Mouse (Mus musculus): ENCODE data around the gene Bglap3.
"Not testable (repeated sequence)": the region's sequence is repeated elsewhere in the genome, so short reads cannot be mapped to it uniquely, and the experiment has no call there.

Gene Bglap3

DNA sequence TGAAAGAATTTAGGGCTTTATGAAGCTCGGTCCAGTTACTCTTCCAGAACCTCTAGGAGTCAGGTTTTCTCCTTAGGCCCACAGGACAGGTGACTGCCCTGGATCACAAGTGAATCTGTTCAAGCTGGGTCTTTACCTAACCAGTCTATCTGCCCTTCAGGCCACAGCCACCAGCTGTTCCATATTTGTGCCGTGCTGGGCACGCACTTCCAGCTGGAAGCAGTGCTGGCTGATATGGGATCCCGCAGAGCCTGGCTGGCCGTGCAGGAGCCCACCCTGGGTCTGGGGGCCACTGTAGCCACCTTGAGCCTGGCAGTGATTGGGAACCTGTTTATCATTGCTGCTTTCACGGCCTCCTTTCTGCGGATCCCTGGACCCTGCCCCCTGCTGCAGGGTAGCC lies 4.1 kb upstream of the Bglap3 start:
- DNase-seq, result not testable (repeated sequence)

DNA sequence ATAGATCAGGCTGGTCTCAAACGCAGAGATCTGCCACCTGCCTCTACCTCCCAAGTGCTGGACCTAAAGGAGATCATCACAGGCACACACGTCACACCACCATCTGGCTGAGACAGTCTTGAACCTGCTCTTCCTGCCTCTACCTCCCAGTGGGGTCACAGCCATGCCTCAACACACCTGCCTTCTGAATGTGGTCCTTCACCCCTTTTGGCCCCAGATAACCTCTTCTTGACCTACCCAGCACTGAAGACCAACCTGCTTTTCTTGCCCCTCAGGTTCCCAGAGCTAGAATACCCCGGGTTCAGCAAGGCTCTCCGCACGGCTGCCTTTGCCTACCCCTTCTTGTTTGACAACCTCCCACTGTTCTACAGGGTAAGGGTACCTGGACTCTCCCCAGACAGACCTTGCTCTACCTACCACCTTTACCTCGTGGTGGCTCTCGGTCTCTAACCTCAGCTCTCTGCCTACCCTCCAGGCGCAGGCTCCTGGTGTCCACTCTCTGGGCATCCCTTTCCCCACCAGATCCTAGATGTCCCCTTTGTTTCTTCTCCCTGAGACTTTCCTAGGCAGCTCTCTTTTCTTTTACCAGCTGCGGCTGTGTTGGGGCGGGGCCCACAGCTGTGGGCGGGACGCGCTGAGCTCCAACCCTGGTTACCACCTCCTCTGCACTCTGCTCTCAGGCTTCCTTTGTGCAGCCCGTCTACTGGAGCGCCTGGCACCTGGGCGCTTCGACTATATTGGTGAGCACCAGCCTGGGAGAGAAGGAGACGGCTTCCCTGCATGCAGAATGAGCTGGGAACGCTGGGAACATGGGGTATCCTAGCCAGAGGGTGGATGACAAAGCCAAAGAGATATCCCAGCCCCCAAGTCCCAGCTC lies 3.4 kb upstream of the Bglap3 start:
- not testable (repeated sequence) for DNase-seq

GRCm38 (mm10) chr3:88368511-88368910 lies 4.0 kb downstream of the Bglap3 start:
- DNase-seq, result not testable (repeated sequence)

GRCm38 (mm10) chr3:88367517-88367916 lies 5.0 kb downstream of the Bglap3 start:
- DNase-seq, result not testable (repeated sequence)

GRCm38 (mm10) chr3:88366830-88367428 lies 5.6 kb downstream of the Bglap3 start:
- not testable (repeated sequence) for DNase-seq

DNA sequence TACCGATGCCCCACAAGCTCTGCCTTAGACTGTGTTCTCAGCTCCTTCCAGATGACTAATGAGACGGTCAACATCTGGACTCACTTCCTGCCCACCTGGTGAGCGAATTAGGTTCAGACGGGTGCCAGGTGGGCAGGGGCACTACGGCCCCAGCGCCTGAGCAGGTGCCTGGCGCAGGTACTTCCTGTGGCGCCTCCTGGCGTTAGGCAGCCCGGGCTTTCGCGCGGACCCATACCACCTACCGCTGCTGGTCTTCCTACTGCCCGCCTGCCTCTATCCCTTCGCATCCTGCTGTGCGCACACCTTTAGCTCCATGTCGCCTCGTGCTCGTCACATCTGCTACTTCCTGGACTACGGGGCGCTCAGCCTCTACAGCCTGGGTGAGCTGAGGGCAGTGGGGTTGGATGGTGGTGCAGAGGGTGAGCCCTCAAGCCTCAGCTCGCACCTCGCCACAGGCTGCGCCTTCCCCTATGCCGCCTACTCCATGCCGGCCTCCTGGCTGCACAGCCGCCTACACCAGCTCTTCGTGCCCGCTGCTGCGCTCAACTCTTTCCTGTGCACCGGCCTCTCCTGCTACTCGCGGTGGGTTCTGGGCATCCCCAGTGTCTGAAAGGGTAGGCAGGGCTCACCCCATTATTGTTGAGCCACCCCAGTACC lies 6.7 kb downstream of the Bglap3 start:
- DNase-seq, result no peak

GRCm38 (mm10) chr3:88364337-88364736 lies 8.2 kb downstream of the Bglap3 start, which contains the start of gene Paqr6:
Gene Paqr6 (plus strand): TSS chr3:88364584.
- DNase-seq, result no peak

DNA sequence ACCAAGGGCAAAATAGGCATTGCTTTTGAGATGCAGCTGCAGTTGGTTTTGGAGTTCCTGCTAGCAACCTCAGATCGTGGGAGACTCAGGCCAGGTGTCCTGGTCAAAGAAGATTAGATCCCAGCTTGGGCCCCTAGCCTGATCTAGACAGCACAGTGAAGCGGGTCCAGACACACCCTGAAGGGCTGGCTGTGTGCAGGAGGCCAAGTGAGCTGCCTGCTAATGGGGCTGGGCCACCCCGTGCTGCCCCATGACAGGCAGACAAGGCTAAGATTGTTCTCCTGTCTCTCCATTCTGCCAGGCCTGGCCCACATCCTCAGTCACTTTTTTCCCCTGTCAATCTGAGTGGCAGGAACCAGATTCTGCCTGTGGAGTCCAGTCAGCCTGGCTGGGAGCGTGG lies 8.8 kb downstream of the Bglap3 start:
- DNase-seq, result peak; percentile 30

DNA sequence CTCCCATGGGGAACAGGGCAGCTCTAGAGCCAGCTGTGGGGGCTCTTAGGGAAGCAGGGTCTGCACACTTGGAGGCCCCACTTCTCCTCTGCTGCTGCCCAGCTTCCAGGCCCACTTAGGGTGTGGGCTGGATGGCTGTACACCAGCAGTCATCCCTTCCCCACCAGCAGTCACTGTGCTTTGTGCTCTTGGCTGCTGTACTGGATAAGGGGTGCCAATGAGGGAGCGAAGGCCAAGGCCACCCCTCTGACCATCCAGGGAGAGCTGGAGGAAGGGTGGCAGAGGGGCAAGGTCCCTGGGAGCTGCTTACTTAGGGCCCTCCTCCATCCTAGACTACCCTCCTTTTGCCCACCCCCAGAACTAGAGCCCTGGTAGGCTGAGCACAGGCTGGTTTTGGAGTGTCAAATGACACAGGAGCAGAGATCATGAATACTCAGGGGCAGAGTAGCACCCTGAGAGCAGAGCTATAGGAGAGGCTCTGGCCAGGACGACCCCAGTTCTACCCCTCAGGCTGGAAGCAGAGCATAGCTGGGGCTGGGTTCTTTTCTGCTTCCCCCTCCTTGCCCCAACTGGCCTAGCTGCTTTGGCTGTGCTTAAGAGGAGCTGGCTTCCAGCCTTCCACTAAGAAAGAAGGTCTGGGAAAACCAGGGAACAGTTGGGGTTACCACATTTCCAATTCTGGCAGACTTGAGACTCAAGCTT lies 10.8 kb downstream of the Bglap3 start:
- DNase-seq, result no peak

DNA sequence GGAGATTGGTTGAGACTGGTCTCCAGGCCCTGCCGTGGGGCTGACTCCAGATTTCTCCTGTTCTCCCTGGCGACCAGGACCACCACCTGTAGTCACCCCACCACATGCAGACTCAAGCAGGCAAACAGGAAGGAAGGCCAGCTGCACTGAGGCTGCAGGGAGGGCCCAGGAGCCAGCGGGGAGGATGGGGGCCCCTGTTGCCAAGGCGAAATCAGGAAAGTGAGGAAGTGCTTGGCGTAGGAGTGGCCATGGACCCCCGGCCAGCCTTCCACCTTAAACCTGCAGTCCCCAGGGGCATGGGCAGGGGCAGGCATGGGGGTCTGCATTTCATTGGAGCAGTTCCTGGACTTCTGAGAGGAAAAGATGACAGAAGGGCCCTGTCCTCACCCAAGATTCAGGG lies 11.4 kb downstream of the Bglap3 start:
- DNase-seq, result no peak

GRCm38 (mm10) chr3:88359989-88360388 lies 12.6 kb downstream of the Bglap3 start:
- DNase-seq, result no peak

- no peak for DNase-seq
These were observed 13.0 kb downstream of the Bglap3 start for GRCm38 (mm10) chr3:88359584-88359983.

- no peak for DNase-seq
These were observed 18.0 kb downstream of the Bglap3 start for GRCm38 (mm10) chr3:88354396-88355165.

- DNase-seq, result peak; percentile 64
These were observed 19.6 kb downstream of the Bglap3 start for GRCm38 (mm10) chr3:88352907-88353306.

- no peak for DNase-seq
These were observed 21.8 kb downstream of the Bglap3 start for GRCm38 (mm10) chr3:88350732-88351131.

GRCm38 (mm10) chr3:88339006-88339405 lies 33.5 kb downstream of the Bglap3 start:
- no peak for DNase-seq

DNA sequence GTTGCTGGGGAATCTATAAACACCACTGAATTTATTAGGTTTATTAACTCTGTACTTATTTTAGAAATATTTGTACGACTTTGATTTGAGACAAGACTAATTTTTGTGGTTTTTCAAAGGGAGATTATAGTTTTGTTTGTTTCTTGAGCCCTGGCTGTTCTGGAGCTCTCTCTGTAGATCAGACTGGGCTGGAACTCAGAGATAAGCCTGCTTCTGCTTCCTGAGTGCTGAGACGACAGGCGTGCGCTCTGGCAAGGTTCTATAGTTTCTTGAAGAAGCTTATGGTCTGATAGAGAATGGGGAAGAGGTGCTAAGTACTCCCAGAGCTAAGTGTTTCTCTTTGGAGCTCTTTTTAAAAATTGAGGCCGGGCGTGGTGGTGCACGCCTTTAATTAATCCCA lies 34.2 kb downstream of the Bglap3 start:
- DNase-seq, result no peak

DNA sequence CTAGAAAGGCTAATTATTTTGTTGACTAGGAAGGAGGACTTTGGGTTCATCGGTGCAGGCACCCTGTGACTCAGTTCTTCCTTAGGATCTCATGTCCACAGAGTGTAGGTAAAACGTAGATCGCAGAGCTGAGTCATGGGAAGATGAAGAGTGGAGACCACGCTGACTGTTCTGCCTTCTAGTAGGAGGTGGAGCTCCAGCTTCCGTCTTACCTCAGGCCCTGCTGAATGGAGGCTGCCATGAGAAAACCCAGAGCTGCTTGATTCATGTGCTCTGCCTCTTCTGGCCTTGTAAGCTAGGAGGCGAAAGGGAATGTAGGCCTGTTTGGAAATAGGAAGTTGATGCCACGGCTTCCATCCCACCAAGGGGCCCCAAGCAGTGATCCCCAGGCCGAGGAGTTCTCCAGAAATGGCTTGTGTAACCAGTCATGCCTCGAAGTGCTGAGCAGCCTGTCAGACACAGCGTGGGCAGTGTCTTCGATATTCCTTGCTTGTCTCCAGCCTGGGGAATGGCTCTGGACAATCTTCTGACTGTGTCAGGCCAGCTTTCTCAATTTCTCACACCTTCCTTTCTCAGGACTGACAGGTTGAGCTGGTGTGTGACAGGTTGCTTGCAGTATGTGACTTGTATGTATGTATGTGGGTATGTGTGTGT lies 35.0 kb downstream of the Bglap3 start:
- DNase-seq, result no peak

DNA sequence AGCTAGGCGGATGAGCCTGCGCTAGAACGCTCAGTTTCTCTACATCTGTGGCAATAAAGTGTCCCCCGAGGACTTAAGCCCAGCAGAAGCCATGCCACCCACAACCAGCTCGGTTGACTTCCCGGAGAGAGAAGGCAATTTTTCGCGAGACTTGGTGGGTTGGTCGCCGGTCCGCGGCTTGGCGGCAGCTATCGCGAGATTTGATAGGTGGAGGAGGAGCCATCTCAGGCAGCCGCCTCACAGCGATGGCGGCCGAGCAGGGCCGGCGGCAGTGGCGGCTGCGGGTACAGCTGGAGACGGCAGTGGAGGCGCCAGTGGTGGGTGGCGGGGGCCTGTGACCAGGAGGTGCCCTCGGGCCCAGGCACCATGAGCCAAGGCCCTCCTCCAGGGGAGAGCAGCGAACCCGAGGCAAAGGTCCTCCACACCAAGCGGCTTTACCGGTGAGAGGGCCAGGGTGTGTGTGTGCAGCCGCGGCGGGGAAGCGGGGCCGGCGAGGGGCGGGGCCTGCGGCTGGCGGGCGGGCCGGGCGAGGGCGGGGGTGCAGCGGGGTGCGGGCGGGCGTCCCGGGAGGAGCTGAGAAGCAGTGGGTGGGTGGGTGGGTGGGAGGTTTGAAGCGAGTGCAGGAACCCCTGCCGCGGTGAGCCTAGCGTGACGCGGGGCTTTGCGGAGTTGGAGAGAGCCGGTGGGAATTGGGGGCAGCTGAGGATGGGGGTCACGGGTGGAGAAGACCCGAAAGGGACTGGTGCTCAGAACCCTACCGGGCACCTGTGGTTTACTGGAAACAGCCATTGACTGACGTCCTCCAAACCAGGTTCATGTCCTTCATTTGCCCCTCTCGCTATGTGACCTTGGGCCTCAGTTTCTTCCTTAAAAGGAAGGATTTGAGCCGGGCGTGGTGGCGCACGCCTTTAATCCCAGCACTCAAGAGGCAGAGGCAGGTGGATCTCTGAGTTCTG lies 36.2 kb downstream of the Bglap3 start, which contains the start of the genes Tmem79 and Smg5:
Gene Tmem79 (minus strand): TSS at position 91 of the 956 bp plus-strand sequence.
Gene Smg5 (plus strand): TSS at position 203 of the 956 bp plus-strand sequence.
- DNase-seq, result peak; percentile 93

GRCm38 (mm10) chr3:88335436-88336053 lies 37.0 kb downstream of the Bglap3 start:
- no peak for DNase-seq
